Mouse (Mus musculus): ENCODE data around the gene Dph2.

Gene Dph2

DNA sequence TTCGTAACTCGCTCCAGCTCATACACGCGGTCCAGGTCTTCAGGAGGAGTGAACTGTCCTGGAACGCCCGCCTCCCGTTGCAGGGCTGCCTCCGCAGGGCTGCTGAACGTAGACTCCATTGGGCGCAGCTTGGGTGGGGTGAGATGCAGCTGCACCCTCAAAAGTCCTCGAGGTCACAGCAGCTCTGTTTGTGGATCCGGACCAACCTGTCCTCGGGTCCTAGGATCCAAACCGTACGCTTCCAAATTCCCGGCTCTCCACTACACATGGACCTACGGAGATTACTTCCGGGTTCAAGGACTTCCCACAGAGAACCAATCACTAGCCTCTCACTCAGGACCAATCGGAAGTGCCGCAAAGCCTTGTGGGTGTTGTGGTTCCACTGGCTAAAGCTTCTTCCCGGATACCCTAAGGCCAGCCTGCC, at the start of gene Dph2:
Gene Dph2, minus strand, starts transcription at position 295 of the 424 bp plus-strand sequence.
- DNase-seq: peak; percentile 89

DNA sequence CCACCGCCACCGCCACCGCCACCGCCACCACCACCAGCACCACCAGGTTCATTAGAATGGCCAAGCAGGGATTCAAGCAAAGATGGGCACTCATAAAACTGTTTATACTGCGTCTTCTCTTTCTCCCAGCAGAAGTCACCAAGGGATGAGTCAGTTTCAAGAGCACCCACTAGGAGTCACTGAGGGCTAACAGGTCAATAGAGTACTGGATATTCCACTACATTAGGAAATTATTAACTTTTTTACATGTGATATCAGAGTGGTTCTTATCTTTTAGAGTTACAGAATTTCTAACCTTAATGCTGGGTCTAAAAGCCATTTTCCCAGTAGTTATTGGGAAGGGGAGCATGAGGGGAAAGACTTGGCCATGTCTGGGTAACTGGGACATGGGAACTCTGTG, 45.1 kb upstream of the Dph2 start:
- no peak for DNase-seq

DNA sequence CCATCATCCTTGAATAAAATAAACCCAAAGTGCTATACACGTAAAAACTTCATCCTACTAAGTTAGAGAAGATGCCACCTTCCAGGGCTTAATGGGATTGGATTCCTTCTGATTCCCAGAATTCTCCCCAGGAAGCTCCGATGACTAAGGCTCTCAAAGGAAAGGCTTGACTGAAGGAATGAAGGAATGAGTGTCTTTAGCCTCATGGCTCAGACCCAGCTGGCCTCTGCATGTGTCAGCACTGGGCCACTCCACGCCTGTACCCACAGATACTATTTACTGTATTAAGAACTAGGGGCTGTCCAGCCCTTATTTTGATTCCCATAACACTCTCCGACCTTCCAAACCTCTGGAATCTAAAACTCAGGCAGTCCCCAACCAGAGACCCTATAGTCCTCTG, 42.2 kb upstream of the Dph2 start:
- no peak for DNase-seq

DNA sequence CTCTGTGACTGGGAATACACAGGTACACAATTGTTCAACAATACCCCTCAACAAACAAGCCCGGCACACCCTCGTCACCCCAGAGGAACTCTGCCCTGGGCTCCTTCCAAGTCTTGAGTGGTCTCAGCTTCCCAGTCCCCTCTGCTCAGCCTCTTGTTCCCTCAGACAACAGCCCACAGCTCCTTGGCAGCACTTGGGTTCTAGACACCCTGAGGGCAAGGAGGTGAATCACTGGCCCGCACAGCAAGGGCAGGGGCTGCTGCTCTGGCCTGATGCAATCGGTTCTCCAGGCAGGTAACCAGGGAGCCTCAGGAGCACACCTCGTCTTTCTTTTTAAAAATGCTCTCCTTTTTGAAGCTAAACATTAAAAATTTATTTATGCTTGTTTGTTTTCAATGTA, 41.4 kb upstream of the Dph2 start:
- no peak for DNase-seq

DNA sequence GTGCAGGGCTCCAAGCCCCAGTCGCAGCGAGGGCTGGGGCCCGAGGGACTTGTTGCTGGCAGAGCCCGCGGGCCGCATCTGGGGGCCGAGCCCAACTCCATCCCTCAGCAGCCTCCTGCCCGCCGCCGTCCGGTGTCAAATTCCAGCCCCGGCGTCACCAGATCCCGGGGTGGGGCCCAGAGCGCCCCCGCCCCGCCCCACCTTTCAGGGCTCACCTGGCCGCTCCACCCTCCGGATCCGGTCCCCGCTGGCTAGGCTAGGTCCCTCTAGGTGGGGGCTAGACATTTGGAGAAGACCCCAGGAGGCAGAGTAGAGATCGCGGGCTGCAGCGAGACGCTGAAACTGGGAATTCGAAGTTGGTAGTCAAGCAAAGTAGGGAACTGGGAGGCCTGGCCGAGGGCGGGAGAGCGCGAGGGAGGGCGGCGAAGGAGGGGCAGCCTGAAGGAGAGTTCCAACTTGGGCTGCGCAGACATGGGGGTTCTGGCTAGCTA, 37.6 kb upstream of the Dph2 start, which contains the start of gene Artn:
Gene Artn, minus strand, starts transcription at position 373 of the 491 bp plus-strand sequence.
- peak; percentile 30 for DNase-seq

DNA sequence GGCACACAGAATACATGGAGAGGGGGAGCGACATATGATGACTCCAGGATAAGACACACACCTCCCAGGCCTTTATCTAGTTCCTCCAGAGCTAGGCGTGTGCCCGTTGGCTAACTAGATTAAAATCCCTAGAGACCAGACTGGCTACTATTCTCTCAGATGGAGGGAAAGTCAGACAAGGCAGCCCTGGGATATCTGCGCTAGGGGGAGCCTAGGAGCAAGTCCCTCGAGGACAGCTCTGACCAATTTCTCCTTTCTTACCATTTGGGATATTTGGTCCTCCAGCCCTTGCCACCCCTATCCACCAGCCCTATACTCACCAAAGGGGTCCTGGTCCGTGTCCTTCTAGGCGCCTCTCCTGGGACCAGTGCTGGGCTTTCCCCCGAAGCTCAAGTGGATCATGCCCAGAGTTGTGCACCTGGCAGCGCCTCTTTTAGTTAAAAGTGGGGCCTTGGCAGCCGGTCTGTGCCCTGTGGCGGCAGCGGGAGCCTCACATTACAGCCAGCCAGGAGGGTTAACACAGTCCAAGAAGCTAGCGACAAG, 36.9 kb upstream of the Dph2 start:
- peak; percentile 45 for DNase-seq

DNA sequence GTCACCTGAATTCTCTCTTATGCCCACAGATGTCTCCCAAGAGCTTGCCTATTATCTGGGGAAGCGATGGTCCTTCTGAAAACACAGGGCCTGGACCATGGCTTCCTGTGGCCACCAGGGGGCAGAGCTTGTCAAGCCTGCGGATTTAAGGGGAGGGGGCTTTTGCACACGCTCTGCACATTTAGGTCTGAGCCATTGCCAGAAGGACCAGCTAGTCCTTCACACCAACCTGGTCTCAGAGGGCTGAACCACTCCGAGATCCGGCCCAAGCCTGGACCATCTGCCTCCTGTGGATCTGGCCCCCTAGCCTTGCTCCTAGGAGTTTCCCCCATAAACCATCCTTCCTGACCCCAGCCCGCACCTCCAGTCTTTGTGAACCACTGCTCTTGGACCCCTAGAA, 36.4 kb upstream of the Dph2 start:
- DNase-seq: peak; percentile 38

DNA sequence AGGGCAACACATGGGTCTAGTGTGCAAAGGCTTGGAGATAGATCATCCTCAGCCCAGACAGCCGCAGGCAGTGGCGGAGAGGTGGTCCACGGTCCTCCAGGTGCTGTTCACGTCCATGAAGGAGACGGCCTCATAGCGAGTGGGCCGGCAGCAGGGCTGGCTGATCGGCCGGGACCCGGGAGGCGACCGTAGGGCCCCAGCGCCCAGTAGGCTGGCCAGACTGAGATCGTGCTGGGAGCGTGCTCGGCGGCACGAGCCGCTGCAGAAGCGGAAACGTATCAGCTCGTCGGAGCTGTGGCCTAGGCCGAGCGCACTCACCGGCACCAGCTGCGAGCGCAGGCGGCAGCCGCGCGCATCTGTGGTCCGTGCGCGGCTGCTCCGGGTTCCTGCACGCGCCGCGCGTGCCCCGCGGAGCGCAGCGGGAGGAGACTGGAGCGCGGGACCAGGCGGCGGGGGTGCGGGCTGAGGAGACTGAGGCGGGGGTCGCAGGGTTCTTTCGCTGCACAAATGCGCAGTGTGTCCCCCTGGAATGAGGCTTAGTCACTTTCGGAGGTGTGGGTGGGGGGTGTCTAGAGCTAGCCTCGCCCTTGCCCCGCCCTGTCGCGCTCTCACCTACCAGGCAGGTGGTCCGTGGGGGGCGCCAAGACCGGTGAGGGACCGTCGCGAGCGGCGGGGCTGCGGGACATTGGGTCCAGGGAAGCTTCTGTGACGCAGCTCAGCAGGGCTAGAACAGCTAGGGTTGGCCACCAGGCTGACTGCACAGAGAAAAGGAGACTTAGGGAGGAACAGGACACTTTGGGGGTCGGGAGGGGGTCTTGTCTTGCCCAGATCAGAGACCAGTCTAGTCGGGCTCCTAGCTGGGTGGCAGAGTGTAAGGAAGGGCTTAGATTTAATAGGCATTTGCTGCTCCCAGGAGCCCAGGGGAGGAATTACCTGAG, 35.0 kb upstream of the Dph2 start:
- peak; percentile 57 for DNase-seq

DNA sequence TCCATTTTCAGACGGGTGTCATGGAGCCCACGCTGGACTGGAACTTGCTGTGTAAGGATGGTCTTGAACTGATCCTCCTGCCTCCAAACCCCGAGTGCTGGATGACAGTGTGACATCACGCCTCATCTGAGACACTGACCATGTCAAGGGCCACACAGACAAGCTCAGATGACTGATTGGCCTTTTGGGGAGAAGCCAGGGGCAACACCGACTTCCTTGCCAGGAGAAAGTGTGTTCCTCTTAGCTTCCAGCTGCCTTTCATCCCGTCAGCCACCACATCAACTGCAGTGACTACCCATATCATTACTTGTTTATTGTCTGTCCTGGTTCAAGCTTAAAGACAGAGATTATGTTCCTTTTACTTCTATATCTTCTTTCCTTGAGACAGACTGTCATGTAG, 33.1 kb upstream of the Dph2 start:
- DNase-seq: no peak

DNA sequence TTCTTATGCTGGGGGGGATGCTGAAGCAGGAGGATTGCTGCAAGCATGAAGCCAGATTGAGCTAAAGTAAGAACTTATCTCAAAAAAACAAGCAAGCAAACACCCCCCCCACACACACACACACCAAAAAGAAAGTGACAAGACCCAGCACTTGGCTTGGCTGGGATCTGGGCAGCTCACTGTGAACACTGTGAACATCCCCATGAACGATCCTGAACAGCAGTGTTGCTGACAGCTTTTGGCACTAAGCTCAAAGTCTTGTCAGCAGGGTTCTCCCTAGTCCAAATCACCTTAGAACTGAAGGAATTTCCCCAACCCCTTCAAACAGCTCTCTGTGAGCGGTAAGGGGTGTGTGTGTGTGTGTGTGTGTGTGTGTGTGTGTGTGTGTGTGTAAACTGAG, 31.6 kb upstream of the Dph2 start:
- DNase-seq: no peak

DNA sequence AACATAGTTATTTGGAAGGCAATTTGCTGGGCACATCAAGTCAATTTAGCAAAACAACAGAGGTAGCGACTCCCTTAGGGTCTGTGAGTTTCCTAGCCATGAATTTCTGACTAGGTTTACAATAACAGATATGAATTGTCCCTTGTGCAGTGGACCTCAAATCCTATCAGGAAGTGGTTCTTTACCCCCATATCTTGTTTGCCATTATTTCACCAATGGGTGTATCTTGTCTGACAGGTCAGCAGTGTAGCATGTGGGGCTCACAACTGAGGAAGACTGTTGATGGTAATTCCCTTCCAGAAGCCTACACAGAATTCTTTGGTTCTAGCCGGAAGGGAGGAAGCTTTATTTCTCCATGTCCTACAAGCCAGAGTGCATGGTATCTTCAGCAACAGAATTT, 29.5 kb upstream of the Dph2 start:
- DNase-seq: no peak

DNA sequence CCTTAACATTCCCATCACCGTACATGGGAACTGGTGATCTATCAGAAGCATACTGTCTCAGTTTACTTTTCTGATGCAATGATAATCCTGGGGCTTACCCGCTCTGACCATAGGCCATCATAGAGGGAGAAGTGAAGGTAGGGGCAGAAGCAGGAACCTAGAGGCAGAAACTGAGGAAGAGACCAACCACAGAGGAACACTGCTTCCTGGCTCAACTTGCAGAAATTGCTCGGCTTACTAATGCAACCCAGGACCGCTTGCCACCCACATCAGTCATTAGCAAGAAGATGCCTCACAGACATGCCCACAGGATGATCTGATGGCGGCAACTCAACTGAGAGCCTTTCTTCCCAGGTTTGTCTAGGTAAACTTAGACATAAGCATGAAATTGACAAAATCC, 26.9 kb upstream of the Dph2 start:
- DNase-seq: no peak

DNA sequence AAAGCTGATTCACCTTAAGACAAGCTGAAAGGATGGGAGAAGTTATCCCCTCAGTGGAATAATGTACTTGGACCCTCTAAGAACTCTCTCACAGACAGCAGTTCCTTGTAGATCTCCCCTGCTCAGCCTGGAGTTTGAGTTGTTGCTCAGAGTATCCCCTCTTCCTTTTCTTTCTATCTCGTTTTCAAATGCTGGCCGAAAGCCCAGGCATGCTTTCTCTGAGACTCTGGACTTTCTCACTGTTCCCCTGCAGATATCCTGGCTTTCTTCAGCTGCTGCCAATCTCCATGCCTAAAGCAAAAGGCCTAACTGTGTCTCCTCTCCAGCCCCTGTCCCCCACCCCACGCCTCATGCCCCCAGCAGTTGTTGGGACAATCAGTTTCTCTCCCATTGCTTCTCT, 26.4 kb upstream of the Dph2 start:
- DNase-seq: no peak

DNA sequence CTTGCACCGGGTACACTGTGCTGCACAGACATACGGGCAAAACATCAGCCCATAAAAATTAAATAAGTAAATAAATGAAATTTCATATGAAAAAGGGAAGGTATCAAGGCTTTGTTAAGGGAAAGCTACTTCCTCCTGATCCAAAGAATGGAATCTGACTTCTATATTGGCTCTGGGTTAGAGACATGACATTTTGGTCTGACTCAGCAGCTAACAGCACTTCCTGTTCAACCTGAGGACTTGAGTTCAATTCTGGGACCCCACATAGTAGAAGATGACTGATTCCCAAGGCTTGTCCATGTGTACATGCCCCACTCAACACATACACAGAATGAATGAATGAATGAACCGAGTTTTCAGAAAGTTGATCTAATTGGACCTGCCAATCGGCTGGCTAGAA, 26.0 kb upstream of the Dph2 start:
- DNase-seq: no peak

DNA sequence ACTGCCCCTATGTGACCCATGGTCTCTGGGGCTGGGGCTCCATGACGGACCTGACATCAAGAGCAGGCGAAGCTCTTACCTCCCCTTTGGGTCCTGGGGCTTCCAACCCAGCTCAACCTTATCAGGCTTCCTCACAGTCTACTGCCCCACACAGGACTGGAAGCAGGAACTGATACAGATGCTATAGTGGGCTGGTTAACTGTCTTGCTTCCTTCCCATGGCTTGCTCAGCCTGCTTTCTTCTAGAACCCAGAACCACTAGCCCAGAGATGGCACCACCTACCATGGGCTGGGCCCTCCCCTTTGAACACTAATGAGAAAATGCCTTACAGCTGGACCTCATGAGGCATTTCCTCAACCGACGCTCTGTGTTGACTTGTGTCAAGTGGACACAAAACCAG, 25.6 kb upstream of the Dph2 start:
- DNase-seq: no peak

DNA sequence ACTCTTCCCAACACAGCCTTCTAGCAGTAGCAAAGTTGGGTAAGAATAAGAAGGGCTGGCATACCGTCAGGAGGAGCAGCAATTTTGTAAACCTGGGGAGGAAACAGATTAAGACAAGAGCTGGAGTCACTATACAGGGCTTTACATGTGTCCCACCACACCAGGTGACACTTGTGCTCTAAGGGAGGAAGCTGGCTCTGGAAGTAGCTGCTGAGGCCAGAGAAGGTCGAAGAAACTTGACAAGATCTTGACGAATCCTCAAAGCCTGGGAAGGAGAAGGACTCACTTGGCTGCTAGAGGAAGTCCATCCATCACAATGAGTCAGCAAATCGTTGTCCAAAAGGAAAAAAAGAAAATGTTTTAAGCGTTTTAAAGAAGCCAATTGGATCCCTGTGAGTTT, 24.6 kb upstream of the Dph2 start:
- no peak for DNase-seq

DNA sequence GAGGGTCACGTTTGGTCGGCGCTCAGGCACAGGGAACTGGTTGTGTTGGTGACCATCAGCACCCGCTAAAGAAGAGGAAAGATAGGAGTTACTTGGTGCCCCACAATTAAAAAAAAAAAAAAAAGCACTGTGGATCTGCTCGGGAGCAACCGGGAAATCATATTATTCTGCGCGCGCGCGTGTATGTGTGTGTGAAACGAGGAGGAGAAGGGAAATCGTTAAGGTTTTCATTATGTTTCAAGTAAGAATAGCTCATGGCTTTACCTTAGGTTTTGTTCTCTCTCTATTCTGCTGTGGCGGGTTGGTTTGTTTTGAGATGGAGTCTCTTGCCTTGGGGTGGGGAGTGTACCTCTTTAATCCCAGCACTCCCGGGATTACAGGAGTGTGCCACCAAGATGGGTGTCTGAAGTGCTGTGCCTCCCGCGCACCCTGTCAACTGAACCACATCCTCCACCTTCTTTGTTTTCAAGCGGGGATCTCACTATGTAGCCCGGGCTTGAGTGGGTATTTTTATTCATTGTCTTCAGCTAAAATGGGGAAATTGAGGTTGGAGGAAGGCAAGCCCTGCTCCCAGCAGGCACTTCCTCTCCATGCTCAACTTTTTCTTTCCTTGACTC, 23.8 kb upstream of the Dph2 start:
- no peak for DNase-seq

DNA sequence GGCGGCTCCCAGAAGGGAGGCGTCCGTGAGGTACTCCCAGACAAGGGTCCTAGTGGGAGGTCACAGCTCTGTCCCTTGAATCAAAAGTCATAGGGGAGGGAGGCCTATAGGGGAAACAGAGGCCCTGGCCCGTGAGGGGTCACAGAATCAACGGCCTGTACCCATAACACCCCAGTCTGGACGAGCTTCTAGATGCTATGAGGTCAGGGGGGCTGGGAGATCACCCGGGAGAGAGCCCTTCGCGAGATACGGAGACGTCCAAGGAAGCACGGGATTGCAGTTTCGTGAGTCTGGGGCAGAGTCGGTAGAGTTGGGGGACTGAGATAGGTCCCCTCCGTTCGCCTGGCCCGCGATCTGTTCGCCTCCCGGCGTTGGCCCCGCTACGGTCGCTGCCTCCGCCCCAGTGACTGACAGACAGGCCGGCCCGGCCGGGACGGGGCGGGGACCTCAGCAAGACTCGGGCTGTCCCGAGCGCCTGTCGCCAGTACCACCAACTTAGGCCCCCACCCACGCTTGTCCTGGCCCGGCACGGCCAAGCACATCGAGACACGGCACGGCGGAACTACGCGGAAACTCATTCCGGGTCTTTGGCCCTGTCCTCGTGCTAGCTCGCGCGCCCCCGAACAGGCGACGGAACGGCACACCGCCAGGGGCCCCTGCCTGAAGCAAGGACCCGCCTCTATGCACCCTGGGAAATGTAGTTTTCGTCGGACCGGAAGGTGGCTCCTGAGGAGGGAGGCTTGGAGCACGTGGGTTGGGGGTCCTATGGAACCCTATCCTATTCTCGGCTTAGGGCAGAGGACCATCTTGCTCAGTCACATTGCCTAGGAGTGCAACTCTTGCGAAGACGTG, 23.0 kb upstream of the Dph2 start, which contains the start of gene Ipo13:
Gene Ipo13, minus strand, starts transcription at position 409 of the 852 bp plus-strand sequence.
- DNase-seq: peak; percentile 93

DNA sequence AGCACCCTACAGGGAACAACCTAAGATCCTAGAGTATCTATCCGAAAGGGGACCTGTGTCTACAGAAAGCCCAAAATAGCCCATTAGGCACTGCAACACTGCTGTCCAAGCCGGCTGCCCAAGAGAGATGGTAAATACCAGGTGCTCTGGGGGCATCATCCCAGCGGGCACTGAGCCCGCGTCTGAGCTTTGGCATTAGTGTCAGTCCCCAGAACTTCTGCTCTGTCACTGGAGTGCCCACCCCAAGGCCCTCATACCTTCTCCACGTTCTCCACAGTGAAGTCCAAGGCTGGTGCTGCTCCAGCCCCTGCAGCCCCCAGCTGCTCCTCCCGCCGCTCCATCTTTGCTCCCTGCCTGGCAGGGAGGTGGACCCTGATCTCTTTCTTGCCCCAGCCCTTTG, 22.2 kb upstream of the Dph2 start:
- peak; percentile 82 for DNase-seq

DNA sequence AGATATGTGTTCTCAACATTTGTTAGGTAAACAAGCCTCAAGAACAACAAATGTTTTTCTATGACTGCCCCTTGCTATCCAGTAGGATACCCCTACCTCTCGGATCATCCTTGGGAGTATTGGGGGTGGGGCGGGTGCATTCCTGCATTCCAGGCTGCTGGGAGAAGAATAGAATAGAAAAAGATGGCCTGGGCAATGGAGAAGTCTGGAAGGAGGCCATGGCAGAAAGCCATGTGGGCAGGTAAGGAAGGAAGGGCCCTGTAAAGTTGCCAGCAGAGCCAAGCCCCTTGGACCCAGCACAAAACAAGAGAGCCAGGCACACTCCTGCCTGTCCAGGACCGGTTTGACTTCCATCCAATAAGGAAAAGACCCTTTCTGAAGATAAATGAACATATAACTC, 21.6 kb upstream of the Dph2 start:
- peak; percentile 90 for DNase-seq

DNA sequence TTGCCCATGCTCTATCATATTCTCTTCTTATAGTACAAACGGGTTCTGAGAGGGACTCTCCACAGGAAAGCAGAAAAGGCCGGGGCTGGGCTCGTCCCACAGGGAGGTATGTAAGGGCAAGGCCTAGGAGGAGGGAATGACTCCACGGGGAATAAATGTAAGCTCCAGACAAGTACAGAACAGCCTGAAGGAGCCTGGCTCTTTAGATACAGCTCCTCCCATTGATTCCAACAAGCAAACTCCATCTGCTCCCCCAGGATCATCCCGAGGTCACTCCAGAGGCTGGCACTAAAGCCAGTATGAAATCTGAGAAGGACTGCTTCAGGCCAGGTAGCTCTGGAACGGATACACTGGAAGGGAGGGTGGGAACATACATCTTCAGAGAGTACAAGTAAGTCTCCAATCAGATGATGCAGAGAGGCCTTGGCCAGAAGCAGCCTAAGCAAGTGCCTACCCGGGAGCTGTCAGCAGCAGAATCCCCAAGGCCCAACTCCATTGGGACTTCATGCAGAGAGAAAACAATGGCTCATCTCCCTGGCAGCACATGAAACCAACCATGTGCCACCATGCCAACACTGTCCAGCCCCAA, 20.9 kb upstream of the Dph2 start:
- peak; percentile 73 for DNase-seq

DNA sequence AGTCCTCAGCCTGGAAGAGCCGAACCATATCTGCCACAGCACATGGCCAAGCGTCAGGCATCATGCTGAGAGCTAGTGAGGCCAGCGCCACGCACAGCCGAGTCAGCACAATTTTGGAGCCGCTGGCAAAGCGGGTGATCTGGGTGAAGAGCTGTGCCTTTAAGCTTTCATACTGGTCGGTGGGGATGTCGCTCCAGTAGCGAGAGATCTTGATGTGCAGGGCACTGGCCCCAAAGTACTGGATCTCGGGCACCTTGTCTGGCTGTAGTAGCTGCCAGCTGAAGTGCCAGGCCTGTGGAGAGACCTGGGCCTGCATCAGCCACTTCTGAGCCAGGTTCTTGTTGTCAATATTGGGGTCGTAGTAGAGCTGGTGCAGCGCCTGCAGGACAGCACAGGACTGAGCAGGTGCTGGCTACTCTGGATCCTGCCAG, 20.3 kb upstream of the Dph2 start:
- DNase-seq: peak; percentile 81

Measured in cerebellum, adult 11-12 months (tissue).